Mouse (Mus musculus): ENCODE measurements around the gene Grap2. TPM values are rescaled to one million over a fixed set of nuclear protein-coding genes. Genes with fewer than 3 reads are reported as not detected.

Grap2 gene
- 228 TPM for polyA plus RNA-seq (2017; shearing (Covaris generic))

GRCm38 (mm10) chr15:80572291-80572690 is at the start of gene Grap2:
TSS of gene Grap2 (plus strand) at chr15:80572594.

GRCm38 (mm10) chr15:80565106-80565665 is 7.2 kb upstream of the Grap2 start, which contains the start of gene Enthd1:
TSS of gene Enthd1 (minus strand) at chr15:80565156.

GRCm38 (mm10) chr15:80671295-80672252 is 99.2 kb downstream of the Grap2 start, which contains the start of gene Fam83f:
TSS of gene Fam83f (plus strand) at chr15:80671847.

Other genes starting within 250 kb of the Grap2 start
- gene Enthd1, start 7.4 kb upstream of the Grap2 start, polyA plus RNA-seq (2017; shearing (Covaris generic)) = 2.4 TPM
- gene Fam83f, start 99.3 kb downstream of the Grap2 start, polyA plus RNA-seq (2017; shearing (Covaris generic)) = 0.15 TPM
- 73.9 TPM for gene Tnrc6b, start 138.7 kb downstream of the Grap2 start, polyA plus RNA-seq (2017; shearing (Covaris generic))

Measured in naive thymus-derived CD4-positive, alpha-beta T cell, adult 5 months (primary cell).